11 mouse cellular contexts compared by ENCODE assay signal in genomic region chr19:23152201-23152640, GRCm38 (mm10). TPM values are rescaled to one million over a fixed set of nuclear protein-coding genes. Genes with fewer than 3 reads are reported as not detected.
DNase-seq lines count a peak whose midpoint lies in the region; ATAC-seq and TF ChIP-seq lines count a peak whose summit lies in the region.
"Had no signal": no experiment of that assay in that cellular context is flagged by ENCODE, and none has a peak within 500 bp of the region (broad histone marks: within the 10 kb centered on the region; RNA-seq: fewer than 3 reads in every experiment).

No protein-coding gene starts in this region.

- no peak for TF ChIP-seq CTCF in E14TG2a.4 (conservative IDR thresholded peaks at IDR 0.05; ENCODE audit: low read length)

- no peaks in the 10 kb centered on the region for H3K36me3 ChIP-seq in heart, embryonic 13.5 days
- peaks cover 89% of the 10 kb centered on the region for H3K36me3 ChIP-seq in E14TG2a.4 (ENCODE audit: insufficient read depth, low read length)
- H3K36me3 ChIP-seq in liver, embryonic 12.5 days: no peaks in the 10 kb centered on the region
- H3K36me3 ChIP-seq in kidney, embryonic 15.5 days: no peaks in the 10 kb centered on the region
- H3K36me3 ChIP-seq: forebrain, embryonic 12.5 days had no signal

- peaks cover 27% of the 10 kb centered on the region for H3K4me1 ChIP-seq in heart, embryonic 13.5 days
- H3K4me1 ChIP-seq in E14TG2a.4 (replicated peaks; ENCODE audit: low read depth, low read length): peaks cover 93% of the 10 kb centered on the region
- H3K4me1 ChIP-seq in brown adipose tissue, adult 24 weeks (ENCODE audit: control insufficient read depth, insufficient read depth, insufficient read length, low read length): peaks cover 59% of the 10 kb centered on the region
- peaks cover 70% of the 10 kb centered on the region for H3K4me1 ChIP-seq in liver, embryonic 12.5 days
- H3K4me1 ChIP-seq in kidney, embryonic 15.5 days: peaks cover 24% of the 10 kb centered on the region
- H3K4me1 ChIP-seq: forebrain, embryonic 12.5 days had no signal

- H3K4me2 ChIP-seq in heart, embryonic 13.5 days: peak overlapping the region; percentile 55
- H3K4me2 ChIP-seq in liver, embryonic 12.5 days: peak overlapping the region; percentile 75
- no peak overlapping the region for H3K4me2 ChIP-seq in kidney, embryonic 15.5 days
- H3K4me2 ChIP-seq: forebrain, embryonic 12.5 days had no signal

- H3K9me3 ChIP-seq in heart, embryonic 13.5 days: no peaks in the 10 kb centered on the region
- no peaks in the 10 kb centered on the region for H3K9me3 ChIP-seq in E14TG2a.4 (ENCODE audit: low read length)
- H3K9me3 ChIP-seq in liver, embryonic 12.5 days (replicated peaks): no peaks in the 10 kb centered on the region
- H3K9me3 ChIP-seq in kidney, embryonic 15.5 days (replicated peaks): no peaks in the 10 kb centered on the region
- H3K9me3 ChIP-seq: forebrain, embryonic 12.5 days had no signal

- no peak overlapping the region for H3K9ac ChIP-seq in heart, embryonic 13.5 days
- peak overlapping the region; percentile 67 for H3K9ac ChIP-seq in liver, embryonic 12.5 days
- H3K9ac ChIP-seq in kidney, embryonic 15.5 days: no peak overlapping the region
- H3K9ac ChIP-seq: forebrain, embryonic 12.5 days had no signal

- H3K4me3 ChIP-seq in heart, embryonic 13.5 days: no peak overlapping the region
- peak overlapping the region; percentile 75 for H3K4me3 ChIP-seq in E14TG2a.4 (replicated peaks; ENCODE audit: low read length)
- 0 out of 2 replicates have a peak overlapping the region, but pooled peaks have one; percentile 17 for H3K4me3 ChIP-seq in brown adipose tissue, adult 24 weeks (ENCODE audit: insufficient read depth, low read depth, low read length)
- peak overlapping the region; percentile 46 for H3K4me3 ChIP-seq in liver, embryonic 12.5 days
- no peak overlapping the region for H3K4me3 ChIP-seq in kidney, embryonic 15.5 days (replicated peaks)
- H3K4me3 ChIP-seq: forebrain, embryonic 12.5 days had no signal

- no peak for DNase-seq in heart, postnatal 25 days (ENCODE audit: low spot score)
- DNase-seq in ovary, postnatal 14 days (ENCODE audit: low spot score): no peak
- DNase-seq in natural killer cell, adult 2 months (ENCODE audit: low spot score in 2 of 2): no peak
- DNase-seq: right cerebral cortex, postnatal 25 days had no signal

- no peak for ATAC-seq in heart, embryonic 13.5 days (ENCODE audit: extremely low read depth, insufficient number of reproducible peaks, low FRiP score, low TSS enrichment)
- ATAC-seq in liver, embryonic 12.5 days: peak; percentile 89
- no peak for ATAC-seq in kidney, embryonic 15.5 days (replicated peaks; ENCODE audit: low FRiP score)

- no peaks in the 10 kb centered on the region for H3K27me3 ChIP-seq in heart, embryonic 13.5 days (replicated peaks)
- H3K27me3 ChIP-seq in E14TG2a.4 (ENCODE audit: insufficient read depth, low read length): no peaks in the 10 kb centered on the region
- no peaks in the 10 kb centered on the region for H3K27me3 ChIP-seq in liver, embryonic 12.5 days (replicated peaks)
- H3K27me3 ChIP-seq in kidney, embryonic 15.5 days: no peaks in the 10 kb centered on the region
- H3K27me3 ChIP-seq: forebrain, embryonic 12.5 days had no signal

- WGBS in heart, embryonic 13.5 days: 17% methylated on average over 4 of the region's 4 CpGs
- WGBS in liver, embryonic 12.5 days (ENCODE audit: insufficient replicate concordance): 6% methylated on average over 4 of the region's 4 CpGs
- WGBS in kidney, embryonic 15.5 days: 31% methylated on average over 4 of the region's 4 CpGs

- H3K27ac ChIP-seq in heart, embryonic 13.5 days (replicated peaks): no peak overlapping the region
- H3K27ac ChIP-seq in brown adipose tissue, adult 24 weeks (replicated peaks; ENCODE audit: low read depth, low read length): no peak overlapping the region
- H3K27ac ChIP-seq in liver, embryonic 12.5 days: peak overlapping the region; percentile 88
- no peak overlapping the region for H3K27ac ChIP-seq in kidney, embryonic 15.5 days
- H3K27ac ChIP-seq: forebrain, embryonic 12.5 days had no signal

- intact Hi-C loops in heart, postnatal 25 days (cut with DNase I): no loop called here

RNA-seq across cellular contexts. Expression of gene Klf9, which starts 11.2 kb away (rescaled TPM):
- 2.2 and 2.4 TPM in 2 replicates for polyA plus RNA-seq in heart, embryonic 13.5 days (2015; fragmentation: Nextera tagmentation; extraction: Ambion mirVana)
- 100 to 1,000 TPM; 101 to 130 TPM for total RNA-seq in heart, postnatal 25 days (2021)
- polyA plus RNA-seq in brown adipose tissue, adult 24 weeks (2012; ENCODE audit: insufficient read depth, insufficient read length, missing spikeins): 61.4 and 63.8 TPM in 2 replicates
- 2.1 and 2.7 TPM in 2 replicates for polyA plus RNA-seq in liver, embryonic 12.5 days (2016; fragmentation: Nextera tagmentation; extraction: Ambion mirVana)
- polyA plus RNA-seq in kidney, embryonic 15.5 days (2015; fragmentation: Nextera tagmentation; extraction: Ambion mirVana): 5.3 and 6.0 TPM in 2 replicates
- total RNA-seq: MEL had no signal

Comparison
In these comparisons a context has a peak if more than half of its experiments do, and no peak if none do; other contexts are left out.
1. H3K4me3 ChIP-seq: peak in E14TG2a.4 (single experiment), brown adipose tissue, adult 24 weeks (single experiment) and liver, embryonic 12.5 days (single experiment); none in heart, embryonic 13.5 days (single experiment) and kidney, embryonic 15.5 days (single experiment).